Mouse (Mus musculus) thymus, adult 2 months (tissue): ENCODE results near the gene Gm973.

ENCODE experiments used
- CTCF ChIP-seq: fragments of 200-500 bp; IDR thresholded peaks from 2 replicates; pipeline ENCODE4 v1.5.1; 2012; ENCODE audit warnings: mild to moderate bottlenecking, control low read depth, low read length, moderate library complexity, borderline replicate concordance; ENCODE audit not compliant: control insufficient read depth, poor library complexity, insufficient read depth; ENCODE audit errors: extremely low read depth
- POLR2A ChIP-seq: fragments of 200-500 bp; IDR thresholded peaks from 2 replicates; pipeline ENCODE4 v1.6.1; 2012; ENCODE audit warnings: mild to moderate bottlenecking, low read length, control low read depth, moderate library complexity; ENCODE audit not compliant: control insufficient read depth, poor library complexity, insufficient read depth; ENCODE audit errors: extremely low read depth

- peak; percentile 94 for TF ChIP-seq CTCF
- no peak for TF ChIP-seq POLR2A
Observed at GRCm38 (mm10) chr1:59584656-59585410, 68.8 kb downstream of the Gm973 start.
